Mouse (Mus musculus): ENCODE results near the gene Il31. TPM values are rescaled to one million over a fixed set of nuclear protein-coding genes. Genes with fewer than 3 reads are reported as not detected.
"Not testable (repeated sequence)": the region's sequence is repeated elsewhere in the genome, so short reads cannot be mapped to it uniquely, and the experiment has no call there.

The Il31 gene
- polyA plus RNA-seq, 1 experiment, result not detected

DNA sequence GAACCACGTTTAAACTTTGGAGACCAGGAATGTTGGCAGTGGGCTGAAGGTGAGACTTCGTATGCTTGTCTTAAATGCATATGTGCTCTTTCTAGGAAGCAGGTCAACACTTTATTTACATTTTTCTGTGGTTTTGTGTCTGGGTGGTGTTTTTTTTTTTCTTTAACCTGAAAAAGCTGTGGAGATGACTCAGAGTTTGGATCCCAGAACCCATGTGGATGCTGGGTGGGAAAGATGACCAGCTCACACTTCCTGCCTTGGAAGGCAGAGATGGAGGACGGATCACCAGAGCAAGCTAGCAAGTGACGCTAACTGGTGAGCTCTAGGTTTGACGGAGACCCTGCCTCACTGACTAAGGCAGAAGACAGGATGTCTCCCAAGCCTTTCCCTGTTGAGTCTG, 25.6 kb upstream of the Il31 start:
- DNase-seq (ENCODE audit: low read depth), result no peak
- TF ChIP-seq POLR2A (IDR thresholded peaks at IDR 0.05; ENCODE audit: borderline replicate concordance, extremely low read depth, insufficient read depth, insufficient read length, poor library complexity, severe bottlenecking) (no peak), CTCF (IDR thresholded peaks at IDR 0.05; ENCODE audit: borderline replicate concordance, extremely low read depth, insufficient read depth, insufficient read length) (no peak)

- TF ChIP-seq CTCF (IDR thresholded peaks at IDR 0.05; ENCODE audit: borderline replicate concordance, extremely low read depth, insufficient read depth, insufficient read length), result no peak
- TF ChIP-seq POLR2A (IDR thresholded peaks at IDR 0.05; ENCODE audit: borderline replicate concordance, extremely low read depth, insufficient read depth, insufficient read length, poor library complexity, severe bottlenecking), result no peak
- no peak for DNase-seq (ENCODE audit: low read depth)
Measured at GRCm38 (mm10) chr5:123512102-123512501, 22.8 kb upstream of the Il31 start.

- not testable (repeated sequence) for DNase-seq (ENCODE audit: low read depth)
Measured at GRCm38 (mm10) chr5:123511426-123511825, 22.1 kb upstream of the Il31 start.

DNA sequence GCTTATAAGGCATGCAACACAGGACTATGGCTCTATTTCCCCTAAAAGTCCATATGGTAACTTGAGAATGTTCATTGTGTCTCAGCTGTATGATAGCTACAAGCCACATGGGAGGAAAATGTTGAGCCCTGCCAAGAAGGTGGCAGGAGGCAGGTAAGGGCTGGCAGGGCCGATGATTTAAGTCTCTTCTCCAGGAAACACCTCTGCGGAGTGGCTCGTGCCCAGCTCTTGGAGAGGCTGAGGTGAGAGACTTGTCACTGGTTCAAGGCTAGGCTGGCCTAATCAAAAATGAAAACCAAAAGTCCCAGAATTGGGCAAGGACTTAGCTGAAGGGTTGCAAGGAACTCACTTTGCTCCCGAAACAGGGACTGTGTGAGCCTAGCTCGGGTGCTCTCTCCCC, 20.9 kb upstream of the Il31 start, which contains the start of gene B3gnt4:
TSS of gene B3gnt4 (plus strand) at position 301 of the 400 bp plus-strand sequence.
- no peak for TF ChIP-seq CTCF (IDR thresholded peaks at IDR 0.05; ENCODE audit: borderline replicate concordance, extremely low read depth, insufficient read depth, insufficient read length)
- TF ChIP-seq POLR2A (IDR thresholded peaks at IDR 0.05; ENCODE audit: borderline replicate concordance, extremely low read depth, insufficient read depth, insufficient read length, poor library complexity, severe bottlenecking), result no peak
- DNase-seq (ENCODE audit: low read depth), result no peak

DNA sequence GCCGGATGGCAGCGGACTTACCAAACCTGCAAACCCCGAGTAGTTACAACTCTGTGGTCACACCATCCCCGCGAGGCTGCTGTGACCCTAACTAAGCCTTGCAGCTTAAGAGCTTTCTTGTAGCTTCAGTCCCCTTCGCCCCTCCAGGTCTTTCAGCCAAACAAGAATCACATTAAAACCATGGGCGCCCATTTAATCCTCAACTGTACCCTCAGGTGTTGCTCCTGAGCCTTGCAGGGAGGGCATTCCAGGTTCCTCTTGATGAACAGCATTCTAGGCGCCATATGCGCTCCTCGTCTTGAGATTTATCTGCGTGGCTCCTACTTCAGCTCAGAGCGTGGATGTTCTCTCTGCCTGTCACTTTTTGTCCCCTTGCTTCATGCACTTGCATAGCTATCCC, 19.6 kb upstream of the Il31 start:
- DNase-seq (ENCODE audit: low read depth), result peak; percentile 38
- TF ChIP-seq CTCF (IDR thresholded peaks at IDR 0.05; ENCODE audit: borderline replicate concordance, extremely low read depth, insufficient read depth, insufficient read length), result no peak
- TF ChIP-seq POLR2A (IDR thresholded peaks at IDR 0.05; ENCODE audit: borderline replicate concordance, extremely low read depth, insufficient read depth, insufficient read length, poor library complexity, severe bottlenecking), result no peak

DNA sequence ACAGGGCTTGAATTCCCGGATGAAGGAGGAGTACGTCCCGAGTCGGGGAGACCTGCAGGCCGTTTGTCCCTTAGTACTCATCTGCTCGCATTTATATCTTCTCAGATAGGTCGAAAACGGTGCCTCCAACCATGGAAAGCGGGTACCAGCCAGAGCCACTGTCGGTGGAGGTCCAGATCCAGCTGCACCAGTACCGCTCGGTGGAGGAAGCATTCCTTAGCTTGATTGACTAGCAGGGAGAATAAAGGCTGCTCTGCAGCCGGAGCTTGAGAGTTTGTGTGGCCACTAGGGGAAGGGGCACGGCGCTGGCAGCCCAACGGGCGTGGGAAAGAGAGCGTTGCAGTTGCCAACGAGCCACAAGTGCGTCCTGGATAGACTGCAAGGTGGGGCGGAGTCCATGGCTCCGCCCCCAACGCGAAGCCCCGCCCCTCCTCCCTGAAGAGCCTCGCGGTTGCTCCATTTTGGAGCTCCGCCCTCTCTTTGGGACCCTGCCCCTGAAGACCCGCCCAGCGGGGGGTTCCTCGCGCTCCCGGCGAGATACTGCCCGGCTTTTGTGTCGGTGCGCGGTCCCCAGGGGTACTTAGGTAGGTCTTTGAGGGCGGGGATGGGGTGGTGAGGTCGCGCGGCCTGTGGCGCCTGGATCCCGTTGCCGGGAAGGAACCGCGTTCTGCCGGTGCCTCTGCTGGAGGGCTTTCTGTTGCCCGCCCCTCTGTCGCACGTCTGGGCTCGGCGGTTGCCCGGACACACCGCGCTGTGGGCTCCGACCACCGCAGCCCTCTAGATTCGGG, 18.8 kb upstream of the Il31 start:
- peak; percentile 44; the same call in 1 of the 2 replicates for TF ChIP-seq POLR2A (IDR thresholded peaks at IDR 0.05; ENCODE audit: borderline replicate concordance, extremely low read depth, insufficient read depth, insufficient read length, poor library complexity, severe bottlenecking)
- TF ChIP-seq CTCF (IDR thresholded peaks at IDR 0.05; ENCODE audit: borderline replicate concordance, extremely low read depth, insufficient read depth, insufficient read length), result peak; percentile 54
- peak; percentile 97 for DNase-seq (ENCODE audit: low read depth)

GRCm38 (mm10) chr5:123501973-123502372, 12.7 kb upstream of the Il31 start:
- DNase-seq (ENCODE audit: low read depth), result no peak
- no peak for TF ChIP-seq POLR2A (IDR thresholded peaks at IDR 0.05; ENCODE audit: borderline replicate concordance, extremely low read depth, insufficient read depth, insufficient read length, poor library complexity, severe bottlenecking)
- TF ChIP-seq CTCF (IDR thresholded peaks at IDR 0.05; ENCODE audit: borderline replicate concordance, extremely low read depth, insufficient read depth, insufficient read length), result no peak

GRCm38 (mm10) chr5:123499717-123500116, 10.4 kb upstream of the Il31 start:
- TF ChIP-seq POLR2A (IDR thresholded peaks at IDR 0.05; ENCODE audit: borderline replicate concordance, extremely low read depth, insufficient read depth, insufficient read length, poor library complexity, severe bottlenecking) (no peak), CTCF (IDR thresholded peaks at IDR 0.05; ENCODE audit: borderline replicate concordance, extremely low read depth, insufficient read depth, insufficient read length) (peak; percentile 58; the same call in 1 of the 2 replicates)
- peak; percentile 41 for DNase-seq (ENCODE audit: low read depth)

DNA sequence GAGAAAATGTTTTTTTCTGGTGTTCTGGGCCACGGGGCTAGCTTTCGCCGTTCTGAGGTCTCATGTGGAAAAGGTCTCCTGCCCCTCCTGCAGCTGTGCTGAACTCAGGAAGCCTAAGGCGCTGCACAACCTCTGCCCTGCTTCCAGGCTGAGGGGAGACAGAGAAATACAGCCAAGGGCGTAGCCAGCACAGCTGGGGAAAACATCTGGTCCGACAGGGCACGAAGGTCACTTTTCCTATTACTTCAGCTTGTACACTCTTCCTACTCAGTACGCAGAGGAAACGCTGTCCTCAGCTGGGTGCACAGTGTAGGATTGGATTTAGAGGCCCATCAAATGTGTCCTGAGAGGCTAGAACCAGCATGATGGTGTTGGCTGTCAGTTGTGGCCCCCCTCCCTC, 646 bp upstream of the Il31 start:
- DNase-seq (ENCODE audit: low read depth), result no peak
- TF ChIP-seq CTCF (IDR thresholded peaks at IDR 0.05; ENCODE audit: borderline replicate concordance, extremely low read depth, insufficient read depth, insufficient read length) (no peak), POLR2A (IDR thresholded peaks at IDR 0.05; ENCODE audit: borderline replicate concordance, extremely low read depth, insufficient read depth, insufficient read length, poor library complexity, severe bottlenecking) (no peak)

DNA sequence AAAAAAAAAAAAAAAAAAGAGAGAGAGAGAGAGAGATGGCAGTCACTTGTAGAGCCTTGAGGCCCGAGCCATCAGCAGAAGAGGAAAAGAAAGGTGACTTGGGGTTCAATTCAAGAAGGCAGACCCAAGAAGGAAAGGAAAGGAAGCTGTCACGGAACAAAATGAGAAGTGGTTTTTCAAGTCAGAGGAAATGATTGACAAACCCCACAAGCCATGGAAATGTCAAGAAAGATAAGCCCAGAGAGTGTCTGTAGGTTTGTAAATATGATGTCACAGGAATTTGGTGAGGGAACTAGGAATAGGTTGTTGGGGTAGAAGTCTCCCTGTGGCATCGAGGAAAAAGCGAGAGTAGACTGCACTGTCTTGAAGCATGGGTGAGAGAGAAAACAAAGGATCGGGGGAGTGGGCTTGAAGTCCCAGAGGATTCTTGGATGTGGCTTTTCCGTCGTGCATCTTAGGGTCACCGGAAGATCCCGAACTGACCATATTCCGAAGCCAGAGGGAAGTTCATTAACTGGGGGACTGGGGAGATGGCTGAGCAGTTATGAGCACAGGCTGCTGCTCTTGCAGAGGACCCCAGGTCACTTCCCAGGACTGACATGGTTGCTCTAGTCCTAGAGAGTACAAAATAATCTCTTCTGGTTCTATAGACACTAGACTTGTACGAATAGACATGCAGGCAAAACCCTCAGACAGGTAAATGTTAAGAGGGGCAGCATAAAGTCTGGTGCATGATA, 1.5 kb downstream of the Il31 start:
- TF ChIP-seq POLR2A (IDR thresholded peaks at IDR 0.05; ENCODE audit: borderline replicate concordance, extremely low read depth, insufficient read depth, insufficient read length, poor library complexity, severe bottlenecking) (no peak), CTCF (IDR thresholded peaks at IDR 0.05; ENCODE audit: borderline replicate concordance, extremely low read depth, insufficient read depth, insufficient read length) (no peak)
- no peak for DNase-seq (ENCODE audit: low read depth)

DNA sequence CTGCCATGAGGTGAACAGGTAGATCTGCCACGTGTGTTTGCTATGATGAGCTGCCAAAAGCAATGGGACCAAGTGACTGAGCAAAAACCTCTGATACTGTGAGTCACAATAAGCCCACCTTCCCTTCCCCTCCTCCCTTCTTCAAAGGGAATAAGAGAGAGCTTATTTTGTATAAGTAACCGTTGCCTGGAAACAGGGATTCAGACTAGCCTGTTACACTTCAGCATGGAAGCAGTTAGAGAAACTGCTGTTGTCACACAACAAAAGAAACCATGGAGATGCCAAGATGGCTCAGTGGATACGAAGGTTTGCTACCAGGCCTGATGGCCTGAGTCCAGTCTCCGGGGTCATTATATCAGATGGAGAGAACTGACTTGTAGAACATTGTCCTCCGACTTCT, 15.5 kb downstream of the Il31 start:
- DNase-seq (ENCODE audit: low read depth), result peak; percentile 49
- no peak for TF ChIP-seq POLR2A (IDR thresholded peaks at IDR 0.05; ENCODE audit: borderline replicate concordance, extremely low read depth, insufficient read depth, insufficient read length, poor library complexity, severe bottlenecking)
- no peak for TF ChIP-seq CTCF (IDR thresholded peaks at IDR 0.05; ENCODE audit: borderline replicate concordance, extremely low read depth, insufficient read depth, insufficient read length)

Data from brain, embryonic 14.5 days (tissue).